Mouse (Mus musculus): Measurements from ENCODE around the gene Tbce. TPM values are rescaled to one million over a fixed set of nuclear protein-coding genes. Genes with fewer than 3 reads are reported as not detected.
A peak's percentile ranks its signal among the peaks of the same experiment; 100 is the strongest.

Gene Tbce
- polyA plus RNA-seq, 1 experiment from 2014 or later = 22.1 TPM

GRCm38 (mm10) chr13:14014540-14014939 is 24.9 kb downstream of the Tbce start:
- Histone ChIP-seq H3K36me3 (replicated peaks; ENCODE audit: insufficient read depth, low read length) (peaks cover 31% of the 10 kb centered on the region), H3K27me3 (ENCODE audit: insufficient read depth, low read length) (no peaks in the 10 kb centered on the region), H3K4me3 (ENCODE audit: low read depth, low read length) (no peak overlapping the region), H3K9ac (replicated peaks) (no peak overlapping the region), H3K27ac (ENCODE audit: low read depth) (no peak overlapping the region), H3K4me2 (ENCODE audit: low read depth, low read length) (no peak overlapping the region), H3K4me1 (ENCODE audit: insufficient read depth) (peaks cover 2% of the 10 kb centered on the region), H3K9me3 (ENCODE audit: low read length) (no peaks in the 10 kb centered on the region)
- 88% methylated on average over 4 of the region's 4 CpGs for WGBS (ENCODE audit: insufficient replicate concordance)
- no peak for TF ChIP-seq CTCF (IDR thresholded peaks at IDR 0.05; ENCODE audit: low read depth)
- TF ChIP-seq EP300 (IDR thresholded peaks at IDR 0.05; ENCODE audit: low read depth) = no peak
- ATAC-seq (no peak), DNase-seq (no peak)

- DNase-seq = no peak
- Histone ChIP-seq H3K9ac (replicated peaks) (no peak overlapping the region), H3K36me3 (replicated peaks; ENCODE audit: insufficient read depth, low read length) (peaks cover 31% of the 10 kb centered on the region), H3K4me1 (ENCODE audit: insufficient read depth) (no peaks in the 10 kb centered on the region; the same call in 1 of the 2 replicates), H3K4me3 (ENCODE audit: low read depth, low read length) (no peak overlapping the region), H3K27me3 (ENCODE audit: insufficient read depth, low read length) (no peaks in the 10 kb centered on the region), H3K9me3 (ENCODE audit: low read length) (no peaks in the 10 kb centered on the region), H3K27ac (ENCODE audit: low read depth) (no peak overlapping the region), H3K4me2 (ENCODE audit: low read depth, low read length) (no peak overlapping the region)
- 83% methylated on average over 2 of the region's 2 CpGs for WGBS (ENCODE audit: insufficient replicate concordance)
- ATAC-seq = no peak
- TF ChIP-seq CTCF (IDR thresholded peaks at IDR 0.05; ENCODE audit: low read depth) (no peak), EP300 (IDR thresholded peaks at IDR 0.05; ENCODE audit: low read depth) (no peak)
These were observed 25.4 kb downstream of the Tbce start for GRCm38 (mm10) chr13:14014001-14014400.

- Histone ChIP-seq H3K4me1 (ENCODE audit: insufficient read depth) (no peaks in the 10 kb centered on the region), H3K27ac (ENCODE audit: low read depth) (no peak overlapping the region), H3K36me3 (replicated peaks; ENCODE audit: insufficient read depth, low read length) (peaks cover 41% of the 10 kb centered on the region), H3K4me3 (ENCODE audit: low read depth, low read length) (no peak overlapping the region), H3K9ac (replicated peaks) (no peak overlapping the region), H3K4me2 (ENCODE audit: low read depth, low read length) (no peak overlapping the region), H3K27me3 (ENCODE audit: insufficient read depth, low read length) (no peaks in the 10 kb centered on the region), H3K9me3 (ENCODE audit: low read length) (no peaks in the 10 kb centered on the region)
- ATAC-seq (no peak), DNase-seq (no peak)
- 84% methylated on average over 4 of the region's 4 CpGs for WGBS (ENCODE audit: insufficient replicate concordance)
- TF ChIP-seq CTCF (IDR thresholded peaks at IDR 0.05; ENCODE audit: low read depth) = no peak
These were observed 27.9 kb downstream of the Tbce start for GRCm38 (mm10) chr13:14011454-14011995.

GRCm38 (mm10) chr13:14006056-14006455 is 33.4 kb downstream of the Tbce start:
- no peak overlapping the region for H3K4me2 ChIP-seq (ENCODE audit: low read depth, low read length)
- no peaks in the 10 kb centered on the region for H3K4me1 ChIP-seq (ENCODE audit: insufficient read depth)
- peaks cover 60% of the 10 kb centered on the region for H3K36me3 ChIP-seq (replicated peaks; ENCODE audit: insufficient read depth, low read length)
- 66% methylated on average over 2 of the region's 2 CpGs for WGBS (ENCODE audit: insufficient replicate concordance)
- no peak overlapping the region for H3K27ac ChIP-seq (ENCODE audit: low read depth)
- no peak for TF ChIP-seq CTCF (IDR thresholded peaks at IDR 0.05; ENCODE audit: low read depth)
- no peak for TF ChIP-seq EP300 (IDR thresholded peaks at IDR 0.05; ENCODE audit: low read depth)
- DNase-seq = no peak
- ATAC-seq = no peak
- H3K9me3 ChIP-seq (ENCODE audit: low read length) = no peaks in the 10 kb centered on the region
- no peak overlapping the region for H3K4me3 ChIP-seq (ENCODE audit: low read depth, low read length)
- no peaks in the 10 kb centered on the region for H3K27me3 ChIP-seq (ENCODE audit: insufficient read depth, low read length)
- H3K9ac ChIP-seq (replicated peaks) = no peak overlapping the region

- ATAC-seq (no peak), DNase-seq (no peak)
- Histone ChIP-seq H3K27me3 (ENCODE audit: insufficient read depth, low read length) (no peaks in the 10 kb centered on the region), H3K9ac (replicated peaks) (no peak overlapping the region), H3K9me3 (ENCODE audit: low read length) (no peaks in the 10 kb centered on the region), H3K27ac (ENCODE audit: low read depth) (no peak overlapping the region), H3K4me1 (ENCODE audit: insufficient read depth) (no peaks in the 10 kb centered on the region), H3K4me3 (ENCODE audit: low read depth, low read length) (no peak overlapping the region), H3K36me3 (replicated peaks; ENCODE audit: insufficient read depth, low read length) (peaks cover 63% of the 10 kb centered on the region), H3K4me2 (ENCODE audit: low read depth, low read length) (no peak overlapping the region)
- WGBS (ENCODE audit: insufficient replicate concordance) = 88% methylated on average over 5 of the region's 5 CpGs
- no peak for TF ChIP-seq CTCF (IDR thresholded peaks at IDR 0.05; ENCODE audit: low read depth)
- no peak for TF ChIP-seq EP300 (IDR thresholded peaks at IDR 0.05; ENCODE audit: low read depth)
These were observed 34.4 kb downstream of the Tbce start for GRCm38 (mm10) chr13:14004999-14005398.

- Histone ChIP-seq H3K9me3 (ENCODE audit: low read length) (no peaks in the 10 kb centered on the region), H3K27me3 (ENCODE audit: insufficient read depth, low read length) (no peaks in the 10 kb centered on the region), H3K4me3 (ENCODE audit: low read depth, low read length) (no peak overlapping the region), H3K36me3 (replicated peaks; ENCODE audit: insufficient read depth, low read length) (peaks cover 67% of the 10 kb centered on the region), H3K9ac (replicated peaks) (no peak overlapping the region), H3K4me2 (ENCODE audit: low read depth, low read length) (no peak overlapping the region), H3K27ac (ENCODE audit: low read depth) (no peak overlapping the region), H3K4me1 (ENCODE audit: insufficient read depth) (no peaks in the 10 kb centered on the region)
- 72% methylated on average over 4 of the region's 4 CpGs for WGBS (ENCODE audit: insufficient replicate concordance)
- DNase-seq (no peak), ATAC-seq (no peak)
- TF ChIP-seq CTCF (IDR thresholded peaks at IDR 0.05; ENCODE audit: low read depth) = peak; percentile 59
- no peak for TF ChIP-seq EP300 (IDR thresholded peaks at IDR 0.05; ENCODE audit: low read depth)
These were observed 35.4 kb downstream of the Tbce start for GRCm38 (mm10) chr13:14004086-14004485.

GRCm38 (mm10) chr13:14002706-14003105 is 36.7 kb downstream of the Tbce start:
- Histone ChIP-seq H3K36me3 (replicated peaks; ENCODE audit: insufficient read depth, low read length) (peaks cover 76% of the 10 kb centered on the region), H3K4me2 (ENCODE audit: low read depth, low read length) (no peak overlapping the region), H3K27ac (ENCODE audit: low read depth) (no peak overlapping the region), H3K4me1 (ENCODE audit: insufficient read depth) (peaks cover 3% of the 10 kb centered on the region; the same call in 1 of the 2 replicates), H3K9ac (replicated peaks) (no peak overlapping the region), H3K27me3 (ENCODE audit: insufficient read depth, low read length) (no peaks in the 10 kb centered on the region), H3K4me3 (ENCODE audit: low read depth, low read length) (no peak overlapping the region), H3K9me3 (ENCODE audit: low read length) (no peaks in the 10 kb centered on the region)
- DNase-seq = no peak
- WGBS (ENCODE audit: insufficient replicate concordance) = 64% methylated on average over 2 of the region's 2 CpGs
- TF ChIP-seq CTCF (IDR thresholded peaks at IDR 0.05; ENCODE audit: low read depth) = no peak
- TF ChIP-seq EP300 (IDR thresholded peaks at IDR 0.05; ENCODE audit: low read depth) = no peak
- no peak for ATAC-seq
